Mouse (Mus musculus) layer of hippocampus, postnatal 10 days (tissue): Measurements from ENCODE around the gene Kcnj10. TPM values are rescaled to one million over a fixed set of nuclear protein-coding genes. Genes with fewer than 3 reads are reported as not detected.

Source experiments
- DNase-seq, 2 experiments: peaks; one replicate each; pipeline ENCODE4 v3.0.0; 2021; ENCODE audit warnings: low spot score in 2 of 2
- total RNA-seq, 2 experiments: library from RNA; stranded (reverse); gene quantifications; 2 replicates each; pipeline ENCODE4 v1.2.3; 2021

Kcnj10 gene
- total RNA-seq, 2 experiments from 2014 or later: 70.7 to 73.5 TPM

DNA sequence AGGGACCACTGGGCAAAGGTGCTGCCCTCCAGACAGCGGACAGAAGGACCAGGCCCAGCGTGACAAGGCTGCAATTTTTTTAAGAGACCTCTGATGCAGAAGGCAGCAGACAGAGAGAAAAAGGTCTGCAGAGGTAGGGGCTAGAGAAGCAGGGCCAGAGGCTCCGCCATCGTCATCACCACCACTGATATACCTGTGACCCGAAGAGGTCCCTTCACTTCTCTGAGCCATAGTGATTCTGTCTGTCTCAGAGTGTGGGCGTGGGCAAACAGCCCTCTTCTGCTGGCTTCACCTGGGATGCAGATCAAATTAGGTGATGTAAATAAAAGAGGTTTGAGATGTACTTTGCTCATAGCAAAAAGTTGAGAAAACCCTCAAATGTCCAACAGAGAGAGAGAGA lies 11.4 kb upstream of the Kcnj10 start:
- DNase-seq: no peak

DNA sequence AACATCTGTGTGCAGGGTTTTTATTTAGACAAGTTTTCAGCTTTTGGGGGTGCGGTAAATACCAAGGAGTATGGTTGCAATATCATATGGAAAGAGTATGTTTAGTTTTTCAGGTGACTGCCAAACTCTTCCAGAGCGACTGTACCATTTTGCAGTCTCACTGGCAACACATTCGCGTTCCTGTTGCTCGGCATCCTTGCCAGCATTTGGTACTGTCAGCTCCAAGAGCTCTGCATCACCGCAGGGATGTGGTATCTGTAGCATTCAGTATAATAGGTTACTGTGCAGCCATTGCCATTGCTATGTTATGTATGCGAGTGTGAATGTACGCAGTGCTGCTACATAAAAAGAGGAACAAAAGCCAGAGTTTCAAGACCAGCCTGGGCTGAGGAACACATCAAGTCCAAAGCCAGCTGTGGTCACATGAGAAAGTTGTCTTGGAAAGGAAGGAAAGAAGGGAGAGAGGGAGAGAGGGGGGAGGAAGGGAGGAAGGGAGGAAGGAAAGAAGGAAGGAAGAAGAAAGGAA lies 9.5 kb upstream of the Kcnj10 start:
- no peak for DNase-seq

DNA sequence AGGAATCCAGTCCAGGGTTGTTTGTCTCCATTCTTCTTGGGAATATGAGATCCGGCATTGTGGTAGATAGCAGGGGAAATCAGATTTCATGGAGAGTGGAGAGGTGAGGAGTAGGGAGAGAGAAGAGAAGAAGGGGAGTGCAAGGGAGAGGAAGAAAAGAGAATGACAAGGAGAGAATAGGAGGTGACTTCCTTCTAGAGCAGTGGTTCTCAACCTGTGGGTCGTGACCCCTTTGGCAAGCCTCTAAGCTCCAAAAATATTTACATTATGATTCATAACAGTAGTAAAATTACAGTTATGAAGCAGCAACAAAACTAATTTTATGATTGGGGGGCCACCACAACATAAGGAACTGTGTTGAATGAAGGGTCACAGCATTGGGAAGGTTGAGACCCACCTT lies 8.1 kb upstream of the Kcnj10 start:
- no peak for DNase-seq

DNA sequence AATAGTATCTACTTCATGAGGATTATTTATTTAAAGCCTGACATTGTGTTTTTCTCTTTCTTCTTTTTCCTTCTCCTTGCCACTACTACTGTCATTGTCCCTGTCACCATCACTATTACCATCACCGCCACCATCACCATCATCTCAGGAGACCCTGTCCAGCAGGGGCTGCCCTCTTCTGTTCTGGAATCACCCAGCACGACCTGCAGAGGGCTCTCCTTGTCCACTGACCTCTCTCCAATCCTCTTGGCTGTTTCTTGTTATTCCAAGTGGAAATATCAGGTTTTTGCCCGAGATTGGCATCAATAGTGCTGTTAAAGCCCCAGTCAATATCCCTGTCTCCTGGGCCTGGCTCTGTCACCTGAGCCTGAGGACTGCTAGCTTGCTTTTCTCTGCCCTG lies 7.5 kb upstream of the Kcnj10 start:
- DNase-seq: no peak

DNA sequence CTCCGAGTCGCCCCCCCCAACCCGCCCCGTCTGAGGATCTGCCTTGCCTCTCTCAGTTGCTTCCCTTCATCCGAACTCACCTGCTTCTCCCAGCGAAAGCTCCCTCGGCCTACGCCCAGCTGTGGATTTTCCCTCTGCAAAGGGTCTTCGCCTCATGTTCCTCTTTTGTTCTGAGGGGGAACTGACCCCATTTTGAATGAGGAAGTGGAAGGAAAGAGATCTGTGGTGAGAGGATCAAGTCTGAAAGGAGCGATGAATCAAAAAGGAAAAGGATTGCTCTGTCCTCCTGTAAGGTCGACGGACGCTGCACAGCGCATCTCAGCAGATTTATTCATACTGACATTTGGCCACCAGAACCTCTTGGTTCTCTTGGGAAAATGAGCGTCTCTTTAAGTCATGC lies 5.2 kb upstream of the Kcnj10 start:
- DNase-seq: no peak

DNA sequence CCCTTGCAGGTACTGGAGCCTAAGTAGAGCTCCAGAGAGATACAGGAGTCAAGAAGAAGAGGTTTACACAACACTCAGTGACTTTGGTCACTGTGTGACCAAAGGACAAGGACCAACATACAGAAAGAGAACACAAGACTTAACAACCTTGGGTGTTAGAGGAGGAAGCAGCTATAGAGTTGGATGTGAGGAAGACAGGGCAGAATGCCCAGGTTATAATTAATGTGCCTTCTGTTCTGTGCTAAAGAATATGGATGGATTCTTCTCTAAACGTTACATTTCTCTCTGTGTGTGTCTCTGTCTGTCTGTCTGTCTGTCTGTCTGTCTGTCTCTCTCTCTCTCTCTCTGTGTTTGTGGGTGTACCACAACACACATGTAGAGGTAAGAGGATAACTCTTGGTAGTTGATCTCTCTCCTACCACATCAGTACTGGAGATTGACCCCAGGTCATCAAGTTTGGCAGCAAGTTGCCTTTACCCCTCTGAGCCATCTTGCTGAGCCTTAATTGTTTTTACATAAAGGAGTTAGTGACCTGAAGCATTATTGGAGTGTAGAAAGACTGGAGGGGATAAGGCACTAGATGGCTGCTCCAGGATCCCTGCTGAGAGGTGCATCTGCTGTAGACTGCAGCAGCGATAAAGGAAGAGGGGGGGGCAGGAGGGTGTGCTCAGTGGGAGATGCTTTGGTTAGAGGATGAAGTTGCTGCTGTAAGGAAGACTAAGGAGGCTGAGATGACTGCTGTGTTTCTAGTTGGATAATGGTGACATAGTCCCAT lies 3.4 kb upstream of the Kcnj10 start:
- no peak for DNase-seq

DNA sequence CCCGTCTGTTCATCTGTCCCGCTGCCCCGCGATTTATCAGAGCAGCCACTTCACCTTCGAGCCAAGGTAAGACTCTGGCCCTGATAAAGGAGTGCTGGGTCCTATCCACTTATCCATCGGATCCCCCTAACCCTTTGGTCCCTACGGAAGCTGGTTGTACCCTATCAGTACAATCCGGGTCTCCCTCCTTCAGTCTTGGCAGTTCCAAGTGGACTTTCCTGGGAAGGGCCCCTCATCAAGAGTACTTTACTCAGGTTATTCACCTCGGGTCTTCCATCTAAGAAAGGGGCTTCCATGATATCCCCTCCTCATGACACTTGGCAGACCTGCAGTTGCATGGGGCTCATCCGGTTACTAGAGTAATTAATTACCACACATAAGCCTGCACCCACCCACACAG lies 376 bp downstream of the Kcnj10 start:
- no peak for DNase-seq

DNA sequence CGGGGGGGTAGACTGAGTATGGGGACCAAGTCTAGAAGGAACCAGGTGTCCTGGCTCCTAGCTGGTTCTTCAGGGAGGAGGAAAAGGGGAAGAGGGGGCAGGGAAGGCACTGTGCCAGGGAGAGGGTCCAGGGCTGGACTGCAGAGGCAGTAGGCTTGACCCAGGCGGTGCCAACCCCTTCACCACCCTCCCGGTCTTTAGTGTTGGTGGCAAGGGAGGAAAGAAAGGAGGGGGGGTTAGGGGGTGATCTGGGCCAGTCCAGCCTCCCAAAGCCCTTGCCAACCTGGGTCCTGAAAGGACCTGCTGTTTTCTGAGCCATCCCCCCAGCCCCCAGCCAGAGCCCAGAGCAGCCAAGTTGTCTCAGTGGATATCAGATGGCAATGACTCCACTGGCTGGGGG lies 1.7 kb downstream of the Kcnj10 start:
- peak; percentile 77 to 82 for DNase-seq

DNA sequence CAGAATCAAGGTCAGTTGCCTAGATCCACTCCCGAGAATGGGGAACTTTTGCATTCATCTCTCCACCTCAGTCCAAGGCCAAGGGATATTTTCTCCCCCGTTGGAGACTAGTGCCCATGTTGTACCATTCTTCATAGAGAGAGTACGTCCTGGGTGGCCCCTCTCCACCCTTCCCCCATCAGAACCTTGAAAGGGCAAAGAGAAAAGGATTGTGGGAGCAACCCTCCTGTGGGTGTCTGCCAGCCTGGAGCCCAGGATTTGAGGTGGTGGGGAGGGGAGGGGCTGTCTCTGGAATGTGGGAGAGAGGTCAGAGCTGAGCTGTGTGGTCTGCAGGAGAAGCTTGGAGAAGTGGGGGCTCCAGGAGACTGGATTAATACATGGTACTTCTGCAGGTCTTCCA lies 2.9 kb downstream of the Kcnj10 start:
- DNase-seq: no peak

DNA sequence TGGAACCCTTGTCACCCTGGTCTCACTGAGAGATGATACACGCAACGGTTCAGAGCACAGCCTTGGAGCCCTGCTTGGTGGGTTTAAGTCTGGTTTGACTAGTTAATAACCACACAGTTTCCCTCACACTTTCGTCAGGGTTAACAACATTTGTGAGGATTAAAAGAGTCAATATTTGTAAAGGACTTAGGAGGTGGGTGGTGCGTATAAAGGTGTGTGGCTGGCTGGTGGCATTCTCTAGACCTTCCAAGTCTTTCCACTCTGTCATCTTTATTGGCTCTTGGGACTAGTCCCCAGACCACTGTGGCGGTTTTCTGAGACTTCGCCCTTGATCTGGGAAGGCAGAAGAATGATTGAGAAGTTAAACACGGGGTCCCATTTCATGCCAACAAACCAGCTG lies 3.8 kb downstream of the Kcnj10 start:
- DNase-seq: no peak

DNA sequence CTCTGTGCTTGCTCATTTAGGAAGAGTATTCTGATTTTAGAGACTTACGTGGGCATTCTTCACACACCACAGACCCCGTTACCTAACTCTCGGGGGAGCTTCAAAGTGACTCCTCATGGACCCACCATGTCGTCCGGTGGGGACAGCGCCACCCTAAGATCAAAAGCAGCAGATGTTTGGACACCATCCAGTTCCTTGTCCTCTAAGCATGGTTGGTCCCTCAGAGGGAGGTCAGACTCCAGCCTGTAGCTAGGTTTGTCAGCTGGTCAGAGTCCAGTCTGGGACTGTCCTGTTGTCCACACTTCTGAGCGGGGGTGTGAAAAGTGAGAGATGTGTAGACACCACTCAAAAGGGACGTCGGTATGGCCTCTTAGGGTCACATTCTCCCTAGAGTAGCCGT lies 5.7 kb downstream of the Kcnj10 start:
- no peak for DNase-seq

DNA sequence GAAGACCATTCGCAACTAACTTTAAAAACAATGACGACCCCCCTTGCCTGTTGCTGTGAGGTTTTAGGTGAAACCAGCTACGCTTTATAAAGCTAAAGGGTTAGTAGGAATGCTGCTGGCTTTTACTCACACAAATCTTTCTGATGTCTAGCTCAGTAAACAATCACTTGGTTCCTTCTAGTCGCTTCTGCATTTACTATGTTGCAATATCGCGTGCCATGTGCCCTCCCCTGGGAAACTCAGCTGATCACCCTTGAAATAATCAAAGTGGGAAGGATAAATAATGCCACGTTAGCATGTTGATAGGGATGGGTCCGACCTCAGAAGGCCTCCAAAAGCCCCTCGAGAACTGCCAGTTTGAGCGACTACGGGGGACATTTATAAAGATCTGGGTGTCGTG lies 6.4 kb downstream of the Kcnj10 start:
- DNase-seq: no peak

DNA sequence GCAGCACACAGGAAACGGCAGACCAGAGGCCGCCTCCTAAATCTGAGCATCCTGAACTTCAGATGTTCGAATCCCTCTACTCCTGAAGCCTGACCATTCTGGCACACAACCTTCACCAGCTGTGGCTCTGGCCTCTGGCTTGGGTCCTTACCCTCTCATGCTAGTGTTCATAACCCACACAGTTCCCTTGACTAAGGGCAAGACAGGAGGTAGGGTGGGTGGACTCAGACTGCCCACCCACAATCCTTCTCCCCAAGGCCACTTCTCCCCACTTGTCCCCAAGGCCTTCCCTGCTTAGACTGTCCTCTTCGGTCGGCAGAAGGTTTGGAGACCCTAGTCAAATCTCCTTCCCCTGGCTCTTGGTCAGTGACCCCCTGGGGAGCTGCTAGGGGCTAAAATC lies 8.5 kb downstream of the Kcnj10 start:
- DNase-seq: no peak

DNA sequence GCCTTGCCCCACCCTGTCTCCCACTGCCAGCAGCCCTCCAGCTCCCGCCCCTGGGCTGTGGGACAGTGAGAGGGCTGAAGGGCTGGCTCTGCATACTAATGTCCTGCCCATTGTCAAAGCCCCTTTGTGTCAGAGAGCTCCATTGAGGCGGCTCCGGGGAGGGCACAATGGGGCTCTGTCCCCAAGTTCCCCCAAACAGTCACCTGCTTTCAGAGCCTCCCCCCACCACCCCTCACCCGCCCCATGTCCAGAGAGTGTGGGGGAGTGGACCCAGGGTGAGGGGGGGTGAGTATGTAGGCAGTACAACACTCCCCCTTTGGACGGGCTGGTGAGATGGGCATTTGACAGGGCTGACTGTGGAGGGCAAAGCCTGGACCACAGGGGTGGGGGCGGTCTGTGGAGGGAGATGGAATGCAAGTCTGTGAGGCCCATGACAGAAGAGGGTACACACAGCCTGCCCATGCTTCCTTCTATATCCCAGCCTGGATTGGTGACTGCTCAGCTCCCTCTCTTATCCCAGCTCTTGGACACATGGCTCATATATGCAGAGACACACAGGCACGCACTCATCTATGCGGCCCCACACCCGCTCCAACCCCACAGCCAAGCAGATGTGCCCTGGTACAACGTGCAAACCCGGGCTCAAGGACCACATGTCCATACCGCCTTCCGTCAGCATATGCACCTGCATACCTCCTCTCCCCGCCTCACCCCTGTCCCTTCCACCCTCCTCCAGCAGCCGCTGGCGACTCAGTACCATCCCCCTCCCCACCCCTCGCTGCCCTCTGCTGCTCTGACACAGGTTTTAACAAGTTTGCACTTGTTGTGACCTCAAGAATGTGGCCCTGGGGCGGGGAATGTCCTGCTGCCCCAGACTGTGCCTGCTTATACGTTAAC lies 9.2 kb downstream of the Kcnj10 start:
- peak; percentile 63 to 74 for DNase-seq

DNA sequence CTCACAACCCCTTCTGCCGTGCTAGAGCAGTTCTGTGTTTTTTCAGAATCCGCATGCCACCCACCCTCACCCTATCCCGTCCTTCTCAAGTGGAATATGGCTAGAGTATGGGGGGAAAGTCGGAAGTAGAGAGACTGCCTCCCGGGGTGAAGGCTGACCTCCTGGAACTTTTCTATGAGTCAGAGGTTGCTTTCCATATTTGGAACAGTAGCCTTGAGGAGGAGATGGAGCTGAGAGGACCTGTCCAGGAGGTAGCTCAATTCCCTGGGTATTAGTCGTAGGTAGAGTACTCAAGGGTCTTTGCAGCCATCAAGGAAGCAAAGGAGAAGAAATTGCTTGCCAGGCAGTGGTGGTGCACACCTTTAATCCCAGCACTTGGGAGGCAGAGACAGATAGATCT lies 11.0 kb downstream of the Kcnj10 start:
- no peak for DNase-seq

DNA sequence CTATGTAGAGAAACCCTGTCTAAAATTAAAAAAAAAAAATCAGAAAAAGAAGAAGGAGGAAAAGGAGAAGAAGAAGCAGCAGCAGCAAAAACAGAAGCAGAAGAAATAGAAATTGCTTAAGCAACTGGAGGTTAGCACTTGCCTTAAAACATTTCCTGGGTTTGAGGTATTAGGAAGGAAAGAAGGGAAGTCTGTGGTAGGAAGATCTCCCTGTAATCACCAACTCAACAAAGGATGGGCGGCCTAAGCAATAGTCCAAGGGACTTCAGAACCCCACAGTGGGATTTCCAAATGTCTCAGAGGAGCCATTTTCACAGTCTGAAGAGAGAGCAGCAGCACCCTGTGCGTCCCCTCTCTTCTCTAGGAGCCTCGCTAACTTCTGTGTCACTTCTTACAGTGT lies 11.4 kb downstream of the Kcnj10 start:
- DNase-seq: no peak

DNA sequence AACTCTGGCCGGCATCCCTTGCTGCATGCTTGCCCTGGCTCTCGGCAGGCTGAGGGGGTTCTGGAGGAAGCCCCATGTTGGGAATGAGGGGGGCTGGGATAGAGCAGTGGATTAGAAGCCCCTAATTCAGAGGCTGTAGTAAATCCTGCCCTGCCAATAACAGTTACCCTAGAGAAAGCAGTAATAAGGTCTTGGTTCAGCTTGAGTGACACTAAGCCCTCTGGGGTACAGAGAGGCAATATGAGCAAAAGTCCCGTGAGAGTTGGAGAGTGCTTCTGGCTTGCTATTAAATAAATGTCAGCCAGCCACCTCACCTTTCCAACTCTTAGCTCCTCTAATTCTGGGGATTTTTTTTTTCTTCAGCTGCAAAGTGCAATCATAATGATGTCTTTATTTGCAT lies 14.3 kb downstream of the Kcnj10 start:
- DNase-seq: no peak

DNA sequence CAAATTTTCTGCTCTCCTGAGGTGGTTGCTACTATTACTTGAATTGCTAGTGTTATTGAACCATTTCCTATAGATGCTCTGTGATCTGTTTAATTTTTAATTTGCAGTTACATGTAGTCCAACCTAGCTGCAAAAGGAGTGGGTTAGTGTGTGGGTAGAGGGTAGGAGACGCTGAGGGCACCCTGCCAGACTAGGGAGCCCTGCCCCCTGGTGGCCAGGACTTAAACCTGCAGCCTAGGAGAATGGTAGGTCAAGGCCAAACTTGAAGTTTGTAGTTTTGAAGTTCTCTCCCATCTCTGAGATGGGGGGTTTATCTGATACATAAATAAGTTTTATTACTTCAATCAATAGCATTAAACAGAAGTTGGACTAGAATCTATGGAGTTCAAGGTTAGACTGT lies 16.5 kb downstream of the Kcnj10 start:
- DNase-seq: peak; percentile 75 to 83

DNA sequence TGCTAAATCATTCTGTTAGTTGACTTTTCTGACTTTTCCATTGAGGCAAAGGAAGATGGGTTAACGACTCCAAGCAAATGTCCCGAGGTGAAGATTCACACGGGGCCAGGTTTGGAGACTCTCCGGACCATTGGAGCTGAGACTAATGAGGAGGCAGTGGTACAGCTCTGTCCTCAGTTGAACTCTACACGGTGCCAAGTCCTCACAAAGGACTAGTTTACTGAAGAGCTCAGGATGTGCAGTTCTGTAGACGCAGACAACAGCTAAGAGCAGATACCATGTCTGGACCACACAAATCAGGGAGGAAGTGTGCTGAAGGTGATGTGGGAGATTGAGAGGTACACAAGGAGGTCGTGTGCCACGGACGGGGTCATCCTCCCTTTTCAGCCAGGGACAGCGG lies 17.3 kb downstream of the Kcnj10 start:
- DNase-seq: no peak

DNA sequence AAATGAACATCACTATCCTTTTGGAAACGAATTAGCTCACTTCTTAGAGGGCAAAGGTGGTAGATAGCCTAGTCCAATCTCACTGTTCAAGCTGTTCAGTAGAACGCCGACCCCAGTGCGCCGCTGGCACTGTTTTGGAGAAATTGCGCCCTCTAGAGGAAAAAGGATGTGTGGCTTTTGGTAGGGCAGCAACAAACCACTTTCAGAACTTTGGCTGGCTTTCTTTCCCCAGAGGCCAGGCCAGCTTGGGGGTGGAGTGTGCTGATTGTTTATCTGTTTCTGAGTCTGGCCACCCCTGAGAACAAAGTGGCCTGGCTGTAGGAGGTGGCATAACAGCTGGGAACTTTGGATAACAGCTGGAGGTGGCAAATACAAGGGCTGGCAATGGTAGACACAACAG lies 23.7 kb downstream of the Kcnj10 start:
- peak; percentile 76 to 80 for DNase-seq

DNA sequence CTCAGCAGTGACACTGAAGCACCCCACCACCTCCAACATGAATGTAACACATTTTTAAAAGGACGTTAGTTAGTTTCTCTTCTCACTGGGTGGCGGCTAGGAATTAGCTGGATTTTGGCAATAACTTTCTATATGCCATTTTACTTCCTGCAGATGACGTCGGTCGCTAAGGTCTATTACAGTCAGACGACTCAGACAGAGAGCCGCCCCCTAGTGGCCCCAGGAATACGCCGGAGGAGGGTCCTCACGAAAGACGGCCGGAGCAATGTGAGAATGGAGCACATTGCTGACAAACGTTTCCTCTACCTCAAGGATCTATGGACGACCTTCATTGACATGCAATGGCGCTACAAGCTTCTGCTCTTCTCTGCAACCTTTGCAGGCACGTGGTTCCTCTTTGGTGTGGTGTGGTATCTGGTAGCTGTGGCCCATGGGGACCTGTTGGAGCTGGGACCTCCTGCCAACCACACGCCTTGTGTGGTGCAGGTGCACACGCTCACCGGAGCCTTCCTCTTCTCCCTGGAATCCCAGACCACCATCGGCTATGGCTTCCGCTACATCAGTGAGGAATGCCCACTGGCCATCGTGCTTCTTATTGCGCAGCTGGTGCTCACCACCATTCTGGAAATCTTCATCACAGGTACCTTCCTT lies 27.9 kb downstream of the Kcnj10 start:
- DNase-seq: peak; percentile 55 to 65

DNA sequence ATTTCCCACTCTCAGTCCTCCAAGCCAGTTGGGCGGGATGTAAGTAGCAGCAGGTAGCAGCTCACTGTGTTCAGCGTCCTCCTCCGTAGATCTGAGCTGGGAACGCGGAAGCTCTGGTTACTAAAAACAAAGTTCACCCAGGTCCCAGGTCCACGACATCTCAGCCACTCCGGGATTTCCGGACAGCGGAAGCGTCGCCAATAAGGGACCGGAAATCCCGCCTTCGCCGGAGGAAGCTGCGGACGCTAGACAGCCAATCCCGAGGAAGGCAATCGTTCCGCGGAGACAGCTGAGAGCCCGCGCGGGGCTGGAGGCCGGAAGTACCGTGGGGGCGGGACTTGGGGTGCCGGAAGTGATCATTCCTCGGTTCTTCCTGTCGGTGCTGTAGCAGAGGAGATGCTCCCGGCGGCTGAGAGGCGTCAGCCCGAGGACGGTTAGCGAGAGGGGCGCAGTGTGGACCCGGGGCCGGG lies 35.2 kb downstream of the Kcnj10 start, which contains the start of gene Pigm:
Pigm (plus strand) TSS at position 349 of the 470 bp plus-strand sequence.
- peak; percentile 97 to 98 for DNase-seq
